Mouse (Mus musculus) MEL (cell line): ENCODE results near the gene Stra6. TPM values are rescaled to one million over a fixed set of nuclear protein-coding genes. Genes with fewer than 3 reads are reported as not detected.

Experiments used
- DNase-seq: peaks from one replicate; pipeline ENCODE4 v3.0.0; 2011; ENCODE audit warnings: low read depth, low spot score
- H3K27ac ChIP-seq: 2 replicates; pipeline ENCODE4 v1.5.1; 2012; ENCODE audit warnings: low read depth, mild to moderate bottlenecking, control low read depth, low read length, moderate library complexity; ENCODE audit not compliant: control insufficient read depth
- H3K27me3 ChIP-seq, 2 experiments: fragments of 150-350 bp in 1 of 2; sonication (generic) in 1 of 2; 2 replicates each; pipeline ENCODE4 v1.6.1; 2012; ENCODE audit warnings: low read length in 2 of 2, mild to moderate bottlenecking in 2 of 2, improper control_type of control experiment in 1 of 2, moderate library complexity in 1 of 2; ENCODE audit not compliant: insufficient read depth in 2 of 2, control insufficient read depth in 1 of 2
- H3K36me3 ChIP-seq, 2 experiments: 2 replicates each; pipeline ENCODE4 v1.6.1; 2012 to 2014; ENCODE audit warnings: low read length in 2 of 2, improper control_type of control experiment in 1 of 2, inconsistent platforms in 1 of 2, mild to moderate bottlenecking in 1 of 2; ENCODE audit not compliant: insufficient read depth in 2 of 2, control insufficient read depth in 1 of 2
- H3K4me1 ChIP-seq, 2 experiments: fragments of 150-350 bp in 1 of 2; sonication (generic) in 1 of 2; 2 replicates each; pipeline ENCODE4 v1.6.1; 2012; ENCODE audit warnings: low read length in 2 of 2, improper control_type of control experiment in 1 of 2, mild to moderate bottlenecking in 1 of 2; ENCODE audit not compliant: insufficient read depth in 2 of 2, control insufficient read depth in 1 of 2
- H3K4me3 ChIP-seq, 2 experiments: fragments of 150-350 bp in 1 of 2; sonication (generic) in 1 of 2; 2 replicates each; pipeline ENCODE4 v1.5.1; 2012; ENCODE audit warnings: low read depth in 2 of 2, low read length in 2 of 2, mild to moderate bottlenecking in 2 of 2, moderate library complexity in 2 of 2, control low read depth in 1 of 2, improper control_type of control experiment in 1 of 2; ENCODE audit not compliant: control insufficient read depth in 1 of 2, insufficient read depth in 1 of 2
- H3K79me2 ChIP-seq: 2 replicates; pipeline ENCODE4 v1.6.1; 2012; ENCODE audit warnings: mild to moderate bottlenecking, low read length, moderate library complexity; ENCODE audit not compliant: control insufficient read depth, poor library complexity, insufficient read depth
- H3K9ac ChIP-seq: 2 replicates; pipeline ENCODE4 v1.6.1; 2012; ENCODE audit warnings: low read depth, mild to moderate bottlenecking, control low read depth, low read length, moderate library complexity; ENCODE audit not compliant: control insufficient read depth, poor library complexity, severe bottlenecking
- H3K9me3 ChIP-seq: fragments of 150-350 bp; sonication (generic); replicated peaks from 2 replicates; pipeline ENCODE4 v1.6.1; 2012; ENCODE audit warnings: mild to moderate bottlenecking, low read length, improper control_type of control experiment, moderate library complexity; ENCODE audit not compliant: insufficient read depth
- E2F4 ChIP-seq: IDR thresholded peaks from 2 replicates; pipeline ENCODE4 v1.6.1; 2011; ENCODE audit warnings: low read depth, low read length, improper control_type of control experiment, borderline replicate concordance
- EP300 ChIP-seq, 2 experiments: IDR thresholded peaks; 2 replicates each; pipeline ENCODE4 v1.6.1; 2011; ENCODE audit warnings: improper control_type of control experiment in 2 of 2, low read length in 2 of 2, low read depth in 1 of 2, mild to moderate bottlenecking in 1 of 2
- HCFC1 ChIP-seq: IDR thresholded peaks from 2 replicates; pipeline ENCODE4 v1.6.1; 2012; ENCODE audit warnings: low read depth, mild to moderate bottlenecking, inconsistent platforms, low read length, improper control_type of control experiment, moderate library complexity
- JUND ChIP-seq: IDR thresholded peaks from 2 replicates; pipeline ENCODE4 v1.6.1; 2011; ENCODE audit warnings: low read depth, mild to moderate bottlenecking, improper control_type of control experiment, low read length
- KAT2A ChIP-seq: conservative IDR thresholded peaks from 2 replicates; pipeline ENCODE4 v1.6.1; 2012; ENCODE audit warnings: low read depth, low read length, improper control_type of control experiment, inconsistent platforms
- MAZ ChIP-seq: IDR thresholded peaks from 2 replicates; pipeline ENCODE4 v1.6.1; 2012; ENCODE audit warnings: low read depth, mild to moderate bottlenecking, inconsistent platforms, low read length, improper control_type of control experiment
- POLR2AphosphoS5 ChIP-seq: IDR thresholded peaks from 2 replicates; pipeline ENCODE4 v1.6.1; 2012; ENCODE audit warnings: low read depth, borderline replicate concordance, mild to moderate bottlenecking, inconsistent platforms, low read length, moderate library complexity, mixed read lengths
- RCOR1 ChIP-seq: IDR thresholded peaks from 2 replicates; pipeline ENCODE4 v1.6.1; 2012; ENCODE audit warnings: low read depth, mild to moderate bottlenecking, inconsistent platforms, low read length, improper control_type of control experiment
- SIN3A ChIP-seq: IDR thresholded peaks from 2 replicates; pipeline ENCODE4 v1.6.1; 2012; ENCODE audit warnings: low read length, improper control_type of control experiment, inconsistent platforms
- TAL1 ChIP-seq: IDR thresholded peaks from 2 replicates; pipeline ENCODE4 v1.6.1; 2012; ENCODE audit warnings: mild to moderate bottlenecking, inconsistent platforms, low read length, moderate library complexity, mixed read lengths
- USF2 ChIP-seq, 2 experiments: IDR thresholded peaks; 2 replicates each; pipeline ENCODE4 v1.6.1; 2011 to 2012; ENCODE audit warnings: improper control_type of control experiment in 2 of 2, low read length in 2 of 2, borderline replicate concordance in 1 of 2, inconsistent platforms in 1 of 2, low read depth in 1 of 2, mild to moderate bottlenecking in 1 of 2; ENCODE audit not compliant: insufficient read depth in 1 of 2
- ZKSCAN1 ChIP-seq: IDR thresholded peaks from 2 replicates; pipeline ENCODE4 v1.6.1; 2012; ENCODE audit warnings: low read depth, mild to moderate bottlenecking, inconsistent platforms, low read length, improper control_type of control experiment, moderate library complexity
- ZNF384 ChIP-seq: IDR thresholded peaks from 2 replicates; pipeline ENCODE4 v1.6.1; 2012; ENCODE audit warnings: low read depth, mild to moderate bottlenecking, inconsistent platforms, low read length, improper control_type of control experiment
- polyA plus RNA-seq, 2 experiments: library from polyadenylated mRNA; stranded (reverse) in 1 of 2; unstranded in 1 of 2; fragments of >175 nt in 1 of 2; fragments of >200 nt in 1 of 2; gene quantifications; 2 replicates each; pipeline versions ENCODE4 v1.2.1 to v1.2.4; 2012; ENCODE audit warnings: low replicate concordance in 2 of 2, low read depth in 1 of 2; ENCODE audit not compliant: insufficient read length in 2 of 2, insufficient read depth in 1 of 2, missing spikeins in 1 of 2
- total RNA-seq: library from RNA; depleted of rRNA; stranded (reverse); fragments of 300-350 nt; gene quantifications from 2 replicates; pipeline ENCODE4 v1.2.3, GENCODE M21; 2012

Stra6 gene
- total and polyA plus RNA-seq, 3 experiments = not detected

DNA sequence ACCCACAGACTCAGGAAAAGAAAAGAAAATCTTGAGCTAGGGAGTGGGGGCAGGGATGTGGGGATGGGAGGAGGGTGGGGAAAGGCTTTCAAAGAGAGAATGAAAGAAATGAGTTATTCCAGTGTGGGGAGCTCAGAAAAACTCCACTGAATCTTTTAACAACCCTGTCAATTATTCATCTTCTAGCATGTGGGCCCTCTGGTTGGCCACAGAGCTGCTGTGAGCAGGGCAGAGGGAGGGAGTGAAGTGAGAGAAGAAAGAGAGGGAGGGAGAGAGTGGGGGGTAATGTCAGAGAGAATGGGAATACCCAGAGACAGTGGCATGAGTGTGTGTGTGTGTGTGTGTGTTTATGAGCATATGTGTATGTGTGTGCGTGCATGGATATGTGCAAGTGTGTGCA, 9.6 kb upstream of the Stra6 start:
- no peaks in the 10 kb centered on the region for H3K79me2 ChIP-seq

DNA sequence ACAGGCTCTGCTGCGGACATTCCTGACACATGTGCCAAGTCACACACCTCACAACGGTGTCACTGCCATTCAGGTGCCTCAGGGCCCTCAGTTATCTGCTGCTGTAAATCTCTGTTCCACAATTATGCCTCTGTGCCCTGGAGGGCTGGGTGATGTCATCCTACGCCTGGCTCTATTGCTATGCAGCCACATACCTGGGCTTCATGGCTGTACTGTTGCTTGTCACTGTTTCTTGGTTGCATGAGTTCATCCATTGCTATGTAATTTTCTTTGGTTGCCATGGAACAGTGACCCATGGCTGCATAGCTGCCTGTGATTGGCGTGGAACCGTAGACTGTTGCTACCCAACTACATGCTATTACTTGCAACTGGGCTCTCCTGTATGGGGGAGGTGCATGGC, 7.9 kb upstream of the Stra6 start:
- no peak overlapping the region for H3K4me3 ChIP-seq
- no peaks in the 10 kb centered on the region for H3K36me3 ChIP-seq
- peaks cover 0 to 2% of the 10 kb centered on the region in 2 experiments; a peak in 1 of 4 replicates for H3K4me1 ChIP-seq
- H3K79me2 ChIP-seq = no peaks in the 10 kb centered on the region
- TF ChIP-seq KAT2A (no peak), JUND (no peak), ZKSCAN1 (no peak), TAL1 (no peak), MAZ (no peak), E2F4 (no peak), EP300 (IDR thresholded peaks at IDR 0.05; ENCODE audit: low read depth in 1 of 2, low read length in 2 of 2) (no peak), POLR2AphosphoS5 (no peak), RCOR1 (no peak), USF2 (IDR thresholded peaks at IDR 0.05; ENCODE audit: borderline replicate concordance in 1 of 2, insufficient read depth in 1 of 2, low read depth in 1 of 2, low read length in 2 of 2) (no peak)
- TF ChIP-seq, all 39 proteins: peak for 0
- no peak overlapping the region for H3K9ac ChIP-seq
- H3K9me3 ChIP-seq = no peaks in the 10 kb centered on the region
- peaks cover 0 to 3% of the 10 kb centered on the region in 2 experiments; a peak in 2 of 4 replicates for H3K27me3 ChIP-seq
- no peak overlapping the region for H3K27ac ChIP-seq
- no peak for DNase-seq

More for the DNA sequence above, 9.6 kb upstream of the Stra6 start:
- Histone ChIP-seq H3K4me1 (no peaks in the 10 kb centered on the region), H3K9me3 (no peaks in the 10 kb centered on the region), H3K36me3 (no peaks in the 10 kb centered on the region), H3K9ac (no peak overlapping the region), H3K4me3 (no peak overlapping the region), H3K27ac (no peak overlapping the region), H3K27me3 (peaks cover 0 to 8% of the 10 kb centered on the region in 2 experiments; a peak in 3 of 4 replicates)
- TF ChIP-seq EP300 (IDR thresholded peaks at IDR 0.05; ENCODE audit: low read depth in 1 of 2, low read length in 2 of 2) = no peak
- TF ChIP-seq SIN3A = no peak
- TF ChIP-seq KAT2A = no peak
- TF ChIP-seq ZNF384 = no peak
- no peak for DNase-seq

DNA sequence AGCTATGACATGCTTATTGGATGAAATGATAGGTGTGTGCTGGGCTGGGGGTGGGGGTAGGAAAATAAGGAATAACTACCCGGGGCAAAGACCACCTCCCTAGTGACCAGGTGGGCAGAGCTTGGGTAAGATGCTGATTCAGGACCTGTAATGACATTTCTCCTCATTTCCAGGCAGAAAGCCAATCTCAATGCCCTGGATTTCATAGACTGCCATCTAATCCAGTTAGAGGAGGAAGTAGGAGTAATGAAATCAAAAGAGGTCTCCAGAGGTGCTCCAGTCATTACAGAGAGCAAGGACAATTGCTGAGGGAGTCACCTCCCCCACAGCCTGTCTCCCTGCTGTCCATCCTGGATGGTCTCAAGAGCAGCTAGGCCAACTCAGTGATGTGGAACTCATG, 3.7 kb upstream of the Stra6 start:
- peaks cover 0 to 19% of the 10 kb centered on the region in 2 experiments; a peak in 2 of 4 replicates for H3K4me1 ChIP-seq
- peaks cover 0 to 2% of the 10 kb centered on the region in 2 experiments; a peak in 1 of 4 replicates for H3K27me3 ChIP-seq
- no peaks in the 10 kb centered on the region for H3K79me2 ChIP-seq
- no peaks in the 10 kb centered on the region for H3K9me3 ChIP-seq
- H3K9ac ChIP-seq = no peak overlapping the region
- no peaks in the 10 kb centered on the region for H3K36me3 ChIP-seq
- TF ChIP-seq HCFC1 = no peak
- no peak overlapping the region for H3K27ac ChIP-seq
- DNase-seq = no peak
- no peak overlapping the region for H3K4me3 ChIP-seq
